Mouse (Mus musculus): ENCODE measurements around the gene Nme2. TPM values are rescaled to one million over a fixed set of nuclear protein-coding genes. Genes with fewer than 3 reads are reported as not detected.
"Not testable (repeated sequence)": the region's sequence is repeated elsewhere in the genome, so short reads cannot be mapped to it uniquely, and the experiment has no call there.

The Nme2 gene
- polyA plus RNA-seq, 1 experiment from 2014 or later, result 76.8 TPM

GRCm38 (mm10) chr11:93915019-93915418 is 41.0 kb downstream of the Nme2 start:
- 84% methylated on average over 2 of the region's 2 CpGs for WGBS (ENCODE audit: insufficient replicate concordance)
- H3K36me3 ChIP-seq, result peaks cover 84% of the 10 kb centered on the region

GRCm38 (mm10) chr11:93911603-93912002 is 44.5 kb downstream of the Nme2 start:
- H3K27me3 ChIP-seq (replicated peaks), result no peaks in the 10 kb centered on the region
- H3K4me2 ChIP-seq, result no peak overlapping the region
- no peak overlapping the region for H3K4me3 ChIP-seq
- ATAC-seq, result no peak
- 81% methylated on average over 3 of the region's 3 CpGs for WGBS (ENCODE audit: insufficient replicate concordance)
- peaks cover 9% of the 10 kb centered on the region for H3K4me1 ChIP-seq
- H3K36me3 ChIP-seq, result peaks cover 83% of the 10 kb centered on the region
- no peak overlapping the region for H3K27ac ChIP-seq
- H3K9ac ChIP-seq, result no peak overlapping the region
- H3K9me3 ChIP-seq (replicated peaks), result no peaks in the 10 kb centered on the region

More at GRCm38 (mm10) chr11:93915019-93915418, 41.0 kb downstream of the Nme2 start:
- H3K9me3 ChIP-seq (replicated peaks); H3K4me3 ChIP-seq; H3K9ac ChIP-seq; H3K4me1 ChIP-seq; H3K4me2 ChIP-seq; H3K27ac ChIP-seq; ATAC-seq; H3K27me3 ChIP-seq (replicated peaks): not testable (repeated sequence)

GRCm38 (mm10) chr11:93908829-93909228 is 47.2 kb downstream of the Nme2 start:
- no peak for ATAC-seq
- no peak overlapping the region for H3K4me2 ChIP-seq
- H3K9ac ChIP-seq, result no peak overlapping the region
- no peaks in the 10 kb centered on the region for H3K4me1 ChIP-seq
- H3K4me3 ChIP-seq, result no peak overlapping the region
- peaks cover 82% of the 10 kb centered on the region for H3K36me3 ChIP-seq
- no peaks in the 10 kb centered on the region for H3K9me3 ChIP-seq (replicated peaks)
- H3K27me3 ChIP-seq (replicated peaks), result no peaks in the 10 kb centered on the region
- no peak overlapping the region for H3K27ac ChIP-seq
- 72% methylated on average over 9 of the region's 9 CpGs for WGBS (ENCODE audit: insufficient replicate concordance)

GRCm38 (mm10) chr11:93907839-93908238 is 48.2 kb downstream of the Nme2 start:
- Histone ChIP-seq H3K9ac (no peak overlapping the region), H3K27ac (no peak overlapping the region), H3K27me3 (replicated peaks) (no peaks in the 10 kb centered on the region), H3K4me2 (no peak overlapping the region), H3K4me3 (no peak overlapping the region), H3K36me3 (peaks cover 78% of the 10 kb centered on the region), H3K9me3 (replicated peaks) (no peaks in the 10 kb centered on the region), H3K4me1 (no peaks in the 10 kb centered on the region)
- 74% methylated on average over 3 of the region's 3 CpGs for WGBS (ENCODE audit: insufficient replicate concordance)
- no peak for ATAC-seq

GRCm38 (mm10) chr11:93906834-93907233 is 49.2 kb downstream of the Nme2 start:
- H3K36me3 ChIP-seq, result peaks cover 70% of the 10 kb centered on the region
- ATAC-seq, result no peak
- WGBS (ENCODE audit: insufficient replicate concordance), result 64% methylated on average over 4 of the region's 4 CpGs
- no peak overlapping the region for H3K9ac ChIP-seq
- no peak overlapping the region for H3K4me3 ChIP-seq
- no peak overlapping the region for H3K27ac ChIP-seq
- H3K4me1 ChIP-seq, result no peaks in the 10 kb centered on the region
- H3K27me3 ChIP-seq (replicated peaks), result no peaks in the 10 kb centered on the region
- H3K9me3 ChIP-seq (replicated peaks), result no peaks in the 10 kb centered on the region
- no peak overlapping the region for H3K4me2 ChIP-seq

Other genes starting within 250 kb of the Nme2 start
- gene Utp18, start 70.5 kb downstream of the Nme2 start, polyA plus RNA-seq (2016; fragmentation: Nextera tagmentation; extraction: Ambion mirVana), result 38.6 and 38.9 TPM in 2 replicates
- gene Mbtd1, start 70.4 kb downstream of the Nme2 start, polyA plus RNA-seq (2016; fragmentation: Nextera tagmentation; extraction: Ambion mirVana), result 12.8 and 14.3 TPM in 2 replicates
- 264 and 272 TPM in 2 replicates for gene Gm20390, start 12.0 kb upstream of the Nme2 start, polyA plus RNA-seq (2016; fragmentation: Nextera tagmentation; extraction: Ambion mirVana)
- 195 and 224 TPM in 2 replicates for gene Nme1, start 12.3 kb upstream of the Nme2 start, polyA plus RNA-seq (2016; fragmentation: Nextera tagmentation; extraction: Ambion mirVana)
- gene Spag9, start 39.8 kb upstream of the Nme2 start, polyA plus RNA-seq (2016; fragmentation: Nextera tagmentation; extraction: Ambion mirVana), result 18.0 and 19.6 TPM in 2 replicates

Measured in liver, embryonic 12.5 days (tissue).